Mouse (Mus musculus): Measurements from ENCODE around the gene Spaca3. TPM values are rescaled to one million over a fixed set of nuclear protein-coding genes. Genes with fewer than 3 reads are reported as not detected.
A peak's percentile ranks its signal among the peaks of the same experiment; 100 is the strongest.

The Spaca3 gene
- polyA plus RNA-seq, 1 experiment from 2014 or later: not detected

- in situ Hi-C loops (cut with MboI; ENCODE audit: low pct_unique_long_range_greater_than_20kb): no loop called here
- ChIA-PET CTCF (interaction anchor here (1.0 to 1.2 kb wide), 3 partner anchors 10 to 18 kb away, joined by 3 to 4 read pairs (median 3); no protein-coding TSS in a partner anchor), POLR2A (no interaction called here)
- DNase-seq (ENCODE audit: low read depth, low spot score) (no peak), ATAC-seq (no peak)
- H3K27me3 ChIP-seq: peaks cover 5% of the 10 kb centered on the region
- no peak for TF ChIP-seq CTCF (IDR thresholded peaks at IDR 0.05)
These were observed 1.3 kb upstream of the Spaca3 start for GRCm38 (mm10) chr11:80856827-80857226.

- ATAC-seq: no peak
These were observed 4.8 kb downstream of the Spaca3 start for GRCm38 (mm10) chr11:80862941-80863340.

GRCm38 (mm10) chr11:80868039-80868438 is 9.9 kb downstream of the Spaca3 start:
- ChIA-PET CTCF (no interaction called here), POLR2A (no interaction called here)
- no peaks in the 10 kb centered on the region for H3K27me3 ChIP-seq
- TF ChIP-seq CTCF (IDR thresholded peaks at IDR 0.05): no peak
- ATAC-seq (no peak), DNase-seq (ENCODE audit: low read depth, low spot score) (no peak)
- in situ Hi-C loops (cut with MboI; ENCODE audit: low pct_unique_long_range_greater_than_20kb): no loop called here

More at GRCm38 (mm10) chr11:80862941-80863340, 4.8 kb downstream of the Spaca3 start:
- ChIA-PET CTCF (interaction anchor here (1.5 to 2.2 kb wide), 2 partner anchors 10 to 18 kb away, joined by 4 to 8 read pairs; no protein-coding TSS in a partner anchor), POLR2A (no interaction called here)
- DNase-seq (ENCODE audit: low read depth, low spot score): no peak
- no peak for TF ChIP-seq CTCF (IDR thresholded peaks at IDR 0.05)
- in situ Hi-C loops (cut with MboI; ENCODE audit: low pct_unique_long_range_greater_than_20kb): no loop called here
- peaks cover 5% of the 10 kb centered on the region for H3K27me3 ChIP-seq

- ATAC-seq (no peak), DNase-seq (ENCODE audit: low read depth, low spot score) (no peak)
- TF ChIP-seq CTCF (IDR thresholded peaks at IDR 0.05): no peak
- ChIA-PET CTCF (interaction anchor here (1.6 kb wide), 1 partner anchor 30 kb away, joined by 4 read pairs; no protein-coding TSS in a partner anchor), POLR2A (interaction anchor here (1.0 kb wide), 2 partner anchors 9 to 18 kb away, joined by 3 read pairs; no protein-coding TSS in a partner anchor)
- in situ Hi-C loops (cut with MboI; ENCODE audit: low pct_unique_long_range_greater_than_20kb): no loop called here
- H3K27me3 ChIP-seq: no peaks in the 10 kb centered on the region
These were observed 14.6 kb downstream of the Spaca3 start for GRCm38 (mm10) chr11:80872509-80873474.

GRCm38 (mm10) chr11:80877131-80877651 is 19.0 kb downstream of the Spaca3 start:
- ChIA-PET POLR2A (no interaction called here), CTCF (interaction anchor here (2.5 kb wide), 1 partner anchor 11 kb away, joined by 9 read pairs; no protein-coding TSS in a partner anchor)
- peak; percentile 98 for ATAC-seq
- no peak for TF ChIP-seq CTCF (IDR thresholded peaks at IDR 0.05)
- in situ Hi-C loops (cut with MboI; ENCODE audit: low pct_unique_long_range_greater_than_20kb): no loop called here
- H3K27me3 ChIP-seq: no peaks in the 10 kb centered on the region
- peak; percentile 93 for DNase-seq (ENCODE audit: low read depth, low spot score)

- ChIA-PET CTCF (interaction anchor here (1.2 to 2.5 kb wide), 3 partner anchors 11 to 29 kb away, joined by 4 to 9 read pairs (median 4); no protein-coding TSS in a partner anchor), POLR2A (interaction anchor here (0.6 kb wide), 1 partner anchor 49 kb away, joined by 3 read pairs; no protein-coding TSS in a partner anchor)
- in situ Hi-C loops (cut with MboI; ENCODE audit: low pct_unique_long_range_greater_than_20kb): no loop called here
- no peak for TF ChIP-seq CTCF (IDR thresholded peaks at IDR 0.05)
- ATAC-seq (no peak), DNase-seq (ENCODE audit: low read depth, low spot score) (no peak)
- no peaks in the 10 kb centered on the region for H3K27me3 ChIP-seq
These were observed 19.9 kb downstream of the Spaca3 start for GRCm38 (mm10) chr11:80878026-80878425.

GRCm38 (mm10) chr11:80882229-80882810 is 24.2 kb downstream of the Spaca3 start:
- DNase-seq (ENCODE audit: low read depth, low spot score): no peak
- ATAC-seq: no peak
- CTCF ChIA-PET: interaction anchor here (1.1 to 1.9 kb wide), 2 partner anchors 24 to 96 kb away, joined by 3 to 8 read pairs; no protein-coding TSS in a partner anchor
- H3K27me3 ChIP-seq: no peaks in the 10 kb centered on the region
- no peak for TF ChIP-seq CTCF (IDR thresholded peaks at IDR 0.05)
- in situ Hi-C loops (cut with MboI; ENCODE audit: low pct_unique_long_range_greater_than_20kb): no loop called here
- POLR2A ChIA-PET: no interaction called here

- DNase-seq (ENCODE audit: low read depth, low spot score) (no peak), ATAC-seq (no peak)
- in situ Hi-C loops (cut with MboI; ENCODE audit: low pct_unique_long_range_greater_than_20kb): no loop called here
- no peak for TF ChIP-seq CTCF (IDR thresholded peaks at IDR 0.05)
- CTCF ChIA-PET: no interaction called here
- no peaks in the 10 kb centered on the region for H3K27me3 ChIP-seq
- POLR2A ChIA-PET: no interaction called here
These were observed 26.5 kb downstream of the Spaca3 start for GRCm38 (mm10) chr11:80884521-80885231.

GRCm38 (mm10) chr11:80886365-80886764 is 28.2 kb downstream of the Spaca3 start:
- in situ Hi-C loops (cut with MboI; ENCODE audit: low pct_unique_long_range_greater_than_20kb): no loop called here
- no peaks in the 10 kb centered on the region for H3K27me3 ChIP-seq
- ATAC-seq (no peak), DNase-seq (ENCODE audit: low read depth, low spot score) (no peak)
- POLR2A ChIA-PET: no interaction called here
- no peak for TF ChIP-seq CTCF (IDR thresholded peaks at IDR 0.05)
- CTCF ChIA-PET: interaction anchor here (0.9 kb wide), 2 partner anchors 9 to 489 kb away, joined by 3 read pairs; no protein-coding TSS in a partner anchor

- peak; percentile 9 for ATAC-seq
- no peaks in the 10 kb centered on the region for H3K27me3 ChIP-seq
- no peak for DNase-seq (ENCODE audit: low read depth, low spot score)
- in situ Hi-C loops (cut with MboI; ENCODE audit: low pct_unique_long_range_greater_than_20kb): no loop called here
- POLR2A ChIA-PET: no interaction called here
- CTCF ChIA-PET: interaction anchor here (0.9 kb wide), 1 partner anchor 8 kb away, joined by 3 read pairs; no protein-coding TSS in a partner anchor
- no peak for TF ChIP-seq CTCF (IDR thresholded peaks at IDR 0.05)
These were observed 28.9 kb downstream of the Spaca3 start for GRCm38 (mm10) chr11:80887021-80887420.

All from Patski (cell line).